Mouse (Mus musculus) neural tube, embryonic 11.5 days (tissue): ENCODE results near the gene Dpep2nb. TPM values are rescaled to one million over a fixed set of nuclear protein-coding genes. Genes with fewer than 3 reads are reported as not detected.

Experiments used
- ATAC-seq: fragments of 200-750 bp; cut with Nextera tagmentation; 2 replicates; pipeline ENCODE4 v1.8.0; 2017; ENCODE audit warnings: moderate number of reproducible peaks, mild to moderate bottlenecking, moderate TSS enrichment, moderate library complexity; ENCODE audit not compliant: insufficient read depth, low FRiP score, low TSS enrichment
- DNase-seq: peaks from one replicate; pipeline ENCODE4 v3.0.0-alpha.2; 2015; ENCODE audit warnings: low spot score
- H3K27ac ChIP-seq: fragments of 300-500 bp; sonication (generic); 2 replicates; pipeline ENCODE4 v1.5.1; 2014; ENCODE audit warnings: low read depth, mild to moderate bottlenecking, low read length
- H3K27me3 ChIP-seq: fragments of 300-500 bp; sonication (generic); 2 replicates; pipeline ENCODE4 v1.6.1; 2014; ENCODE audit warnings: mild to moderate bottlenecking, low read length, mixed read lengths; ENCODE audit not compliant: control insufficient read depth, insufficient read depth
- H3K36me3 ChIP-seq: fragments of 300-500 bp; sonication (generic); 2 replicates; pipeline ENCODE4 v1.6.1; 2014; ENCODE audit warnings: mild to moderate bottlenecking, low read length, moderate library complexity, mixed read lengths; ENCODE audit not compliant: control insufficient read depth, insufficient read depth
- H3K4me1 ChIP-seq: fragments of 300-500 bp; sonication (generic); 2 replicates; pipeline ENCODE4 v1.6.1; 2014; ENCODE audit warnings: low read length, mixed read lengths; ENCODE audit not compliant: control insufficient read depth, insufficient read depth
- H3K4me2 ChIP-seq: fragments of 300-500 bp; sonication (generic); 2 replicates; pipeline ENCODE4 v1.6.1; 2014; ENCODE audit warnings: low read depth, mild to moderate bottlenecking, moderate library complexity
- H3K4me3 ChIP-seq: fragments of 300-500 bp; sonication (generic); 2 replicates; pipeline ENCODE4 v1.5.1; 2014; ENCODE audit warnings: low read depth, low read length
- H3K9ac ChIP-seq: fragments of 300-500 bp; sonication (generic); 2 replicates; pipeline ENCODE4 v1.6.1; 2014; ENCODE audit warnings: mild to moderate bottlenecking, low read length
- H3K9me3 ChIP-seq: fragments of 300-500 bp; sonication (generic); 2 replicates; pipeline ENCODE4 v1.6.1; 2016; ENCODE audit warnings: low read length; ENCODE audit not compliant: control insufficient read depth
- WGBS: fragments of 180-500 bp; shearing (Covaris S2); extraction: QIAGEN DNeasy Blood & Tissue Kit; methylation state at CpG from one replicate; pipeline ENCODE4 v1.1.7; 2014; 5-methylcytosine and 5-hydroxymethylcytosine counted together
- microRNA-seq: library from miRNA; unstranded; fragments of <30 nt; microRNA quantifications from one replicate; pipeline ENCODE4, GENCODE M21; 2016
- polyA plus RNA-seq: library from polyadenylated mRNA; unstranded; fragments of >200 nt; fragmentation: Nextera tagmentation; extraction: Ambion mirVana; gene quantifications from 2 replicates; pipeline ENCODE4 v1.2.1, GENCODE M21; 2014

Dpep2nb gene
- polyA plus RNA-seq, 1 experiment from 2014 or later = not detected

DNA sequence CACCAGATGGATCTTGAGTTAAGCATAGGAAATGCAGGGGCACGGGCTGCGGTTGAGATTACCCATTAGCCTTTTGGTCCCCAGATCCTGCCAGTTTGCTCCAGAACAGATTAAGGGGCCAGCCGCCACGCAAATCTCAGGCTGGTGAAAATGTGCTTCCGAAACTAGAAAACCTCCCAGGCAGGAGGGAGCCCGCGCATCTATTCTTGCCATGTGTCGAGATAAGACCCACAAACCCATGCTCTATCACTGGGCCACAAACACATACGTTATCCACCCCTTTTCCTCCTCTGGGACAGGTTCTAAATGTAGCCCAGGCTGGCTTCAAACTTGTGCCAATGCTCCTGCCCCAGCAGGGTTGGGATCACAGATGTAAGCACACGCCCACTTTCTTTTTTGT is 44.2 kb downstream of the Dpep2nb start:
- Histone ChIP-seq H3K36me3 (no peaks in the 10 kb centered on the region), H3K4me2 (no peak overlapping the region), H3K4me3 (no peak overlapping the region), H3K4me1 (peaks cover 3% of the 10 kb centered on the region; the same call in 1 of the 2 replicates), H3K27me3 (peaks cover 7% of the 10 kb centered on the region), H3K9ac (no peak overlapping the region), H3K27ac (no peak overlapping the region), H3K9me3 (no peaks in the 10 kb centered on the region)
- no peak for DNase-seq
- 87% methylated on average over 10 of the region's 10 CpGs for WGBS
- no peak for ATAC-seq

- DNase-seq (no peak), ATAC-seq (no peak)
- H3K4me1 ChIP-seq = peaks cover 3% of the 10 kb centered on the region; the same call in 1 of the 2 replicates
- no peak overlapping the region for H3K4me2 ChIP-seq
- no peak overlapping the region for H3K27ac ChIP-seq
- H3K36me3 ChIP-seq = no peaks in the 10 kb centered on the region
- WGBS = 77% methylated on average over 14 of the region's 14 CpGs
- H3K9me3 ChIP-seq = no peaks in the 10 kb centered on the region
- H3K9ac ChIP-seq = no peak overlapping the region
- no peak overlapping the region for H3K4me3 ChIP-seq
- peaks cover 4% of the 10 kb centered on the region; the same call in 1 of the 2 replicates for H3K27me3 ChIP-seq
Measured at GRCm38 (mm10) chr8:105961101-105961500, 44.7 kb downstream of the Dpep2nb start.

DNA sequence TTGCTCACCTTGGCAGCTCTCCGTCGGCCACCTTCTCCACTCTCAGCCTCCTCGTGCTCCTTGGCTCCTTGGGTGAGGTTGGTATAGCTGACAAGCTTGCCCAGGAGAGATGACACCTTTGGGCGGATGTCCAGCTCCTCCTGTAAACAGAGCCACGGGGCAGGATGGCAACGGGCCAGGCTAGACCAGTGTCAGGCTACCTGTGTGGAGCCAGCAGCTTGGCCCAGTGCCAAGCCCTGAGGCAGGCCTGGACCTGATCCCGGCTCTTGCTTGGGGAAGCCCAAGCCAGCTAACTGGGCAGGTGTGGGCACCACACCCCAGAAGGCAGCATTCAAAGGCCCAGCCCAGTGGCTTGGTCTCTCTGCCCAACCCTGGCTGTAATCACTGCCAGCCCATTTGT is 46.4 kb downstream of the Dpep2nb start:
- no peak overlapping the region for H3K9ac ChIP-seq
- ATAC-seq = no peak

DNA sequence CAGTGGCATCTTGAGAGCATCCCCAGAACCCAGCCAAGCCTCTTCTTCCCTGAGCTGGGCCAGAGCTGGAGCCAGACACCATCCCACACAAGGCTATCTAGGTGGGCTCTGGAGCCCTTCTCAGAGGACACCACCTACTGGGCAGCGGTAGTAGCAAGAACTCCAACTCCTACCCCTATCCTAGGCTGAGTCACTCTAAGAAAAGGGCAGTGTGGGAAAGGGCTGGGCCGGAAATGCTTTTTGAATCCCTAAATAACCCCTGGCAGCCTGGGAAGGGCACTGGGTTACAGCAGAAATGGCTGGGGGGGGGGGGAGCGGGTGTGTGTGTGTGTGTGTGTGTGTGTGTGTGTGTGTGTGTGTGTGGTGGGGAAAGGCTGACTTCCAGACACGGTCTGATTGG is 48.0 kb downstream of the Dpep2nb start:
- DNase-seq = no peak
- 82% methylated on average over 3 of the region's 4 CpGs for WGBS
- no peak overlapping the region for H3K27ac ChIP-seq

More for the DNA sequence above, 46.4 kb downstream of the Dpep2nb start:
- Histone ChIP-seq H3K4me3 (no peak overlapping the region), H3K36me3 (no peaks in the 10 kb centered on the region), H3K27ac (no peak overlapping the region), H3K4me1 (no peaks in the 10 kb centered on the region), H3K4me2 (no peak overlapping the region), H3K27me3 (no peaks in the 10 kb centered on the region), H3K9me3 (no peaks in the 10 kb centered on the region)
- no peak for DNase-seq
- WGBS = 94% methylated on average over 7 of the region's 7 CpGs

DNA sequence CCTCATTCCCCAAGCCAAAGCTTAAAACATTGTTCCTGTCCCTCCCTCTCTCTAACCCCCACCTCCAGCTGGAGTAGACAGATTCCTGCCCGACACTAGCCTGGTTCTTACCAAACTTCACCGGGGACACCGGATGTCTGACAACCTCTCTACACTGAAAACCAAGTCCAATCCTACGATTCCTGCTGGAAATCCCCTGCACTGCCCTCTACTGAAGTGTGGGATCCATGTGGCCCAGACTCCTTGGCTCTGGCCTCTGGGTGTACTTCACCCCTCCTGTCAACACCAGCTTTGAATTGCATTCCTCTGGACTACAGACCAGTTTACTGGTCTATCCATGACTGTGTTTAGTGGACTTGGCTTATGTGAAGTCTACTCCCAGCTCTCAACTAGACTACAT is 49.2 kb downstream of the Dpep2nb start:
- Histone ChIP-seq H3K4me3 (no peak overlapping the region), H3K4me1 (no peaks in the 10 kb centered on the region), H3K9ac (no peak overlapping the region), H3K36me3 (no peaks in the 10 kb centered on the region), H3K4me2 (no peak overlapping the region), H3K27me3 (no peaks in the 10 kb centered on the region), H3K9me3 (no peaks in the 10 kb centered on the region), H3K27ac (no peak overlapping the region)
- WGBS = 94% methylated on average over 4 of the region's 4 CpGs
- DNase-seq (no peak), ATAC-seq (no peak)

More for the DNA sequence above, 48.0 kb downstream of the Dpep2nb start:
- H3K4me1 ChIP-seq = no peaks in the 10 kb centered on the region
- no peak for ATAC-seq
- H3K4me3 ChIP-seq = no peak overlapping the region
- H3K9ac ChIP-seq = no peak overlapping the region
- no peaks in the 10 kb centered on the region for H3K27me3 ChIP-seq
- no peaks in the 10 kb centered on the region for H3K9me3 ChIP-seq
- H3K4me2 ChIP-seq = no peak overlapping the region
- no peaks in the 10 kb centered on the region for H3K36me3 ChIP-seq

GRCm38 (mm10) chr8:105951057-105951659 is 54.6 kb downstream of the Dpep2nb start:
- DNase-seq (no peak), ATAC-seq (no peak)
- Histone ChIP-seq H3K9ac (no peak overlapping the region), H3K36me3 (no peaks in the 10 kb centered on the region; the same call in 1 of the 2 replicates), H3K4me2 (no peak overlapping the region), H3K27ac (no peak overlapping the region), H3K4me1 (no peaks in the 10 kb centered on the region), H3K27me3 (no peaks in the 10 kb centered on the region), H3K4me3 (no peak overlapping the region), H3K9me3 (no peaks in the 10 kb centered on the region)
- WGBS = 65% methylated on average over 7 of the region's 7 CpGs

DNA sequence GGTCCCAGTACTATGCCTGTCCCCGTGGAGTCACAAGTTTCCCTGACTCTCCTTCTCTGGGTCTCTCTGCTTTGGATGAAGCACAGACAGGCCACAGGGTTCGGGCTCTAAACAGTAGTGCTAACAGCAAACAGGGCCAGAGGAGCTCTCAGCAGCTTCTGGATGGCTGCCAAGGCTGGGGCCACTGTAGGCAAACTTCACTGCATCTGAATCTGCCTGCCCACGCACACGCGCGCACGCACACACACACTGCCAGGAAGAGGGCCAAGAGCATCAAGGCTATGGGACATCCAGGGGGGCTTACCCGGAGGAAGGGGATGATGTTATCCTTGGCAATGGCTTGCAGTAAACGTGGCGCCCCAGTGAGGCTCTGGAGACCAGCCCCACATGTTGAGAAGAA is 56.4 kb downstream of the Dpep2nb start:
- Histone ChIP-seq H3K36me3 (peaks cover 5% of the 10 kb centered on the region), H3K27ac (no peak overlapping the region), H3K9ac (no peak overlapping the region), H3K4me1 (no peaks in the 10 kb centered on the region), H3K27me3 (no peaks in the 10 kb centered on the region), H3K4me3 (no peak overlapping the region), H3K4me2 (no peak overlapping the region), H3K9me3 (no peaks in the 10 kb centered on the region)
- DNase-seq (no peak), ATAC-seq (no peak)
- WGBS = 93% methylated on average over 10 of the region's 10 CpGs

Small RNA genes lying within 50 kb of the gene (microRNA-seq; reads per million reads assigned to microRNA genes)
- not detected for gene Mir7074

Other genes starting within 250 kb of the Dpep2nb start
- 35.5 and 42.0 TPM in 2 replicates for gene Gfod2, start 247.3 kb downstream of the Dpep2nb start, polyA plus RNA-seq
- gene Ranbp10, start 178.6 kb downstream of the Dpep2nb start, polyA plus RNA-seq = 12.3 and 13.5 TPM in 2 replicates
- 0.18 and 0.24 TPM in 2 replicates for gene Tsnaxip1, start 178.2 kb downstream of the Dpep2nb start, polyA plus RNA-seq
- 58.3 and 62.6 TPM in 2 replicates for gene Cenpt, start 152.7 kb downstream of the Dpep2nb start, polyA plus RNA-seq
- gene Thap11, start 150.8 kb downstream of the Dpep2nb start, polyA plus RNA-seq = 68.9 and 71.8 TPM in 2 replicates
- 342 and 344 TPM in 2 replicates for gene Nutf2, start 145.4 kb downstream of the Dpep2nb start, polyA plus RNA-seq
- gene Edc4, start 125.1 kb downstream of the Dpep2nb start, polyA plus RNA-seq = 50.0 and 50.5 TPM in 2 replicates
- not detected in 2 replicates for gene Nrn1l, start 112.4 kb downstream of the Dpep2nb start, polyA plus RNA-seq
- 18.1 and 20.4 TPM in 2 replicates for gene Pskh1, start 105.5 kb downstream of the Dpep2nb start, polyA plus RNA-seq
- 1.1 TPM in 2 replicates for gene Ctrl, start 72.1 kb downstream of the Dpep2nb start, polyA plus RNA-seq
- gene Psmb10, start 67.5 kb downstream of the Dpep2nb start, polyA plus RNA-seq = 28.5 and 30.2 TPM in 2 replicates
- gene Lcat, start 62.6 kb downstream of the Dpep2nb start, polyA plus RNA-seq = 0.50 and 0.54 TPM in 2 replicates
- gene Slc12a4, start 39.9 kb downstream of the Dpep2nb start, polyA plus RNA-seq = 10.3 and 13.0 TPM in 2 replicates
- not detected in 2 replicates for gene Dpep3, start 26.5 kb downstream of the Dpep2nb start, polyA plus RNA-seq
- 14.5 and 18.6 TPM in 2 replicates for gene Dus2, start 14.6 kb downstream of the Dpep2nb start, polyA plus RNA-seq
- gene Ddx28, start 5.9 kb upstream of the Dpep2nb start, polyA plus RNA-seq = 21.2 and 24.4 TPM in 2 replicates
- 3.4 and 3.6 TPM in 2 replicates for gene Nfatc3, start 52.9 kb upstream of the Dpep2nb start, polyA plus RNA-seq
- gene Esrp2, start 131.0 kb upstream of the Dpep2nb start, polyA plus RNA-seq = 2.5 and 4.0 TPM in 2 replicates
- gene Pla2g15, start 144.4 kb upstream of the Dpep2nb start, polyA plus RNA-seq = 8.0 and 8.9 TPM in 2 replicates
- gene Slc7a6, start 162.9 kb upstream of the Dpep2nb start, polyA plus RNA-seq = 106 and 121 TPM in 2 replicates
- 39.7 and 45.6 TPM in 2 replicates for gene Slc7a6os, start 205.0 kb upstream of the Dpep2nb start, polyA plus RNA-seq
- 70.2 and 71.1 TPM in 2 replicates for gene Prmt7, start 205.0 kb upstream of the Dpep2nb start, polyA plus RNA-seq